Mouse (Mus musculus) MEL (cell line): ENCODE data around the gene Dock4. TPM values are rescaled to one million over a fixed set of nuclear protein-coding genes. Genes with fewer than 3 reads are reported as not detected.

ENCODE experiments used
- DNase-seq: peaks from one replicate; pipeline ENCODE4 v3.0.0; 2011; ENCODE audit warnings: low read depth, low spot score
- H3K27ac ChIP-seq: 2 replicates; pipeline ENCODE4 v1.5.1; 2012; ENCODE audit warnings: low read depth, mild to moderate bottlenecking, control low read depth, low read length, moderate library complexity; ENCODE audit not compliant: control insufficient read depth
- H3K27me3 ChIP-seq, 2 experiments: fragments of 150-350 bp in 1 of 2; sonication (generic) in 1 of 2; 2 replicates each; pipeline ENCODE4 v1.6.1; 2012; ENCODE audit warnings: low read length in 2 of 2, mild to moderate bottlenecking in 2 of 2, improper control_type of control experiment in 1 of 2, moderate library complexity in 1 of 2; ENCODE audit not compliant: insufficient read depth in 2 of 2, control insufficient read depth in 1 of 2
- H3K36me3 ChIP-seq, 2 experiments: 2 replicates each; pipeline ENCODE4 v1.6.1; 2012 to 2014; ENCODE audit warnings: low read length in 2 of 2, improper control_type of control experiment in 1 of 2, inconsistent platforms in 1 of 2, mild to moderate bottlenecking in 1 of 2; ENCODE audit not compliant: insufficient read depth in 2 of 2, control insufficient read depth in 1 of 2
- H3K4me1 ChIP-seq, 2 experiments: fragments of 150-350 bp in 1 of 2; sonication (generic) in 1 of 2; 2 replicates each; pipeline ENCODE4 v1.6.1; 2012; ENCODE audit warnings: low read length in 2 of 2, improper control_type of control experiment in 1 of 2, mild to moderate bottlenecking in 1 of 2; ENCODE audit not compliant: insufficient read depth in 2 of 2, control insufficient read depth in 1 of 2
- H3K4me3 ChIP-seq, 2 experiments: fragments of 150-350 bp in 1 of 2; sonication (generic) in 1 of 2; 2 replicates each; pipeline ENCODE4 v1.5.1; 2012; ENCODE audit warnings: low read depth in 2 of 2, low read length in 2 of 2, mild to moderate bottlenecking in 2 of 2, moderate library complexity in 2 of 2, control low read depth in 1 of 2, improper control_type of control experiment in 1 of 2; ENCODE audit not compliant: control insufficient read depth in 1 of 2, insufficient read depth in 1 of 2
- H3K79me2 ChIP-seq: 2 replicates; pipeline ENCODE4 v1.6.1; 2012; ENCODE audit warnings: mild to moderate bottlenecking, low read length, moderate library complexity; ENCODE audit not compliant: control insufficient read depth, poor library complexity, insufficient read depth
- H3K9ac ChIP-seq: 2 replicates; pipeline ENCODE4 v1.6.1; 2012; ENCODE audit warnings: low read depth, mild to moderate bottlenecking, control low read depth, low read length, moderate library complexity; ENCODE audit not compliant: control insufficient read depth, poor library complexity, severe bottlenecking
- H3K9me3 ChIP-seq: fragments of 150-350 bp; sonication (generic); replicated peaks from 2 replicates; pipeline ENCODE4 v1.6.1; 2012; ENCODE audit warnings: mild to moderate bottlenecking, low read length, improper control_type of control experiment, moderate library complexity; ENCODE audit not compliant: insufficient read depth
- BHLHE40 ChIP-seq: IDR thresholded peaks from 2 replicates; pipeline ENCODE4 v1.6.1; 2012; ENCODE audit warnings: low read depth, mild to moderate bottlenecking, inconsistent platforms, low read length, improper control_type of control experiment, borderline replicate concordance
- CHD2 ChIP-seq: IDR thresholded peaks from 2 replicates; pipeline ENCODE4 v1.6.1; 2011; ENCODE audit warnings: low read length, improper control_type of control experiment
- E2F4 ChIP-seq: IDR thresholded peaks from 2 replicates; pipeline ENCODE4 v1.6.1; 2011; ENCODE audit warnings: low read depth, low read length, improper control_type of control experiment, borderline replicate concordance
- EP300 ChIP-seq, 2 experiments: IDR thresholded peaks; 2 replicates each; pipeline ENCODE4 v1.6.1; 2011; ENCODE audit warnings: improper control_type of control experiment in 2 of 2, low read length in 2 of 2, low read depth in 1 of 2, mild to moderate bottlenecking in 1 of 2
- GABPA ChIP-seq: IDR thresholded peaks from 2 replicates; pipeline ENCODE4 v1.6.1; 2012; ENCODE audit warnings: low read depth, mild to moderate bottlenecking, inconsistent platforms, low read length, improper control_type of control experiment, moderate library complexity
- KAT2A ChIP-seq: conservative IDR thresholded peaks from 2 replicates; pipeline ENCODE4 v1.6.1; 2012; ENCODE audit warnings: low read depth, low read length, improper control_type of control experiment, inconsistent platforms
- MEF2A ChIP-seq: IDR thresholded peaks from 2 replicates; pipeline ENCODE4 v1.6.1; 2014; ENCODE audit warnings: low read depth, mild to moderate bottlenecking, inconsistent platforms, low read length, improper control_type of control experiment; ENCODE audit not compliant: poor library complexity, insufficient replicate concordance, severe bottlenecking; ENCODE audit errors: extremely low read depth
- MYC ChIP-seq: IDR thresholded peaks from 2 replicates; pipeline ENCODE4 v1.6.1; 2011; ENCODE audit warnings: low read depth, mild to moderate bottlenecking, low read length, improper control_type of control experiment, moderate library complexity
- NRF1 ChIP-seq: IDR thresholded peaks from 2 replicates; pipeline ENCODE4 v1.6.1; 2014; ENCODE audit warnings: low read depth, mild to moderate bottlenecking, inconsistent platforms, low read length, improper control_type of control experiment, moderate library complexity; ENCODE audit not compliant: poor library complexity, insufficient read depth, severe bottlenecking
- POLR2AphosphoS2 ChIP-seq: IDR thresholded peaks from 2 replicates; pipeline ENCODE4 v1.6.1; 2011; ENCODE audit warnings: low read length, improper control_type of control experiment
- RCOR1 ChIP-seq: IDR thresholded peaks from 2 replicates; pipeline ENCODE4 v1.6.1; 2012; ENCODE audit warnings: low read depth, mild to moderate bottlenecking, inconsistent platforms, low read length, improper control_type of control experiment
- TAL1 ChIP-seq: IDR thresholded peaks from 2 replicates; pipeline ENCODE4 v1.6.1; 2012; ENCODE audit warnings: mild to moderate bottlenecking, inconsistent platforms, low read length, moderate library complexity, mixed read lengths
- TBP ChIP-seq: IDR thresholded peaks from 2 replicates; pipeline ENCODE4 v1.8.0; 2011; ENCODE audit warnings: low read depth, low read length, improper control_type of control experiment
- USF1 ChIP-seq: IDR thresholded peaks from 2 replicates; pipeline ENCODE4 v1.6.1; 2014; ENCODE audit warnings: low read depth, mild to moderate bottlenecking, inconsistent platforms, low read length, improper control_type of control experiment, moderate library complexity
- ZMIZ1 ChIP-seq: IDR thresholded peaks from 2 replicates; pipeline ENCODE4 v1.6.1; 2012; ENCODE audit warnings: low read depth, mild to moderate bottlenecking, inconsistent platforms, low read length, improper control_type of control experiment, moderate library complexity
- ZNF384 ChIP-seq: IDR thresholded peaks from 2 replicates; pipeline ENCODE4 v1.6.1; 2012; ENCODE audit warnings: low read depth, mild to moderate bottlenecking, inconsistent platforms, low read length, improper control_type of control experiment
- polyA plus RNA-seq, 2 experiments: library from polyadenylated mRNA; stranded (reverse) in 1 of 2; unstranded in 1 of 2; fragments of >175 nt in 1 of 2; fragments of >200 nt in 1 of 2; gene quantifications; 2 replicates each; pipeline versions ENCODE4 v1.2.1 to v1.2.4; 2012; ENCODE audit warnings: low replicate concordance in 2 of 2, low read depth in 1 of 2; ENCODE audit not compliant: insufficient read length in 2 of 2, insufficient read depth in 1 of 2, missing spikeins in 1 of 2
- total RNA-seq: library from RNA; depleted of rRNA; stranded (reverse); fragments of 300-350 nt; gene quantifications from 2 replicates; pipeline ENCODE4 v1.2.3, GENCODE M21; 2012

Dock4 gene
- total and polyA plus RNA-seq, 3 experiments = 0.08 to 0.17 TPM; not detected in 1

- Histone ChIP-seq H3K4me1 (no peaks in the 10 kb centered on the region), H3K27ac (no peak overlapping the region), H3K9me3 (no peaks in the 10 kb centered on the region), H3K27me3 (no peaks in the 10 kb centered on the region), H3K36me3 (no peaks in the 10 kb centered on the region), H3K4me3 (no peak overlapping the region), H3K79me2 (no peaks in the 10 kb centered on the region), H3K9ac (no peak overlapping the region)
- no peak for TF ChIP-seq CHD2
- TF ChIP-seq GABPA = no peak
- TF ChIP-seq TAL1 = no peak
- TF ChIP-seq KAT2A = no peak
- no peak for TF ChIP-seq ZNF384
- TF ChIP-seq EP300 (IDR thresholded peaks at IDR 0.05; ENCODE audit: low read depth in 1 of 2, low read length in 2 of 2) = no peak
- no peak for TF ChIP-seq MEF2A
- TF ChIP-seq BHLHE40 = no peak
- no peak for TF ChIP-seq POLR2AphosphoS2
- no peak for TF ChIP-seq ZMIZ1
- TF ChIP-seq TBP = no peak
- no peak for TF ChIP-seq USF1
- no peak for TF ChIP-seq NRF1
- TF ChIP-seq MYC = no peak
- DNase-seq = no peak
Observed at GRCm38 (mm10) chr12:40414682-40415311, 31.0 kb upstream of the Dock4 start.

- no peaks in the 10 kb centered on the region for H3K4me1 ChIP-seq
- H3K9ac ChIP-seq = no peak overlapping the region
- no peaks in the 10 kb centered on the region for H3K9me3 ChIP-seq
- DNase-seq = no peak
- no peaks in the 10 kb centered on the region for H3K79me2 ChIP-seq
- no peaks in the 10 kb centered on the region for H3K27me3 ChIP-seq
- H3K4me3 ChIP-seq = no peak overlapping the region
- TF ChIP-seq BHLHE40 = no peak
- no peak for TF ChIP-seq E2F4
- no peak for TF ChIP-seq TAL1
- TF ChIP-seq RCOR1 = no peak
- no peak for TF ChIP-seq KAT2A
- no peak for TF ChIP-seq POLR2AphosphoS2
- TF ChIP-seq, all 39 proteins: peak for 0
- H3K27ac ChIP-seq = no peak overlapping the region
- H3K36me3 ChIP-seq = no peaks in the 10 kb centered on the region
Observed at GRCm38 (mm10) chr12:40415312-40415925, 30.3 kb upstream of the Dock4 start.
